ENCODE assay signal across 27 mouse cellular contexts in the genomic region with DNA sequence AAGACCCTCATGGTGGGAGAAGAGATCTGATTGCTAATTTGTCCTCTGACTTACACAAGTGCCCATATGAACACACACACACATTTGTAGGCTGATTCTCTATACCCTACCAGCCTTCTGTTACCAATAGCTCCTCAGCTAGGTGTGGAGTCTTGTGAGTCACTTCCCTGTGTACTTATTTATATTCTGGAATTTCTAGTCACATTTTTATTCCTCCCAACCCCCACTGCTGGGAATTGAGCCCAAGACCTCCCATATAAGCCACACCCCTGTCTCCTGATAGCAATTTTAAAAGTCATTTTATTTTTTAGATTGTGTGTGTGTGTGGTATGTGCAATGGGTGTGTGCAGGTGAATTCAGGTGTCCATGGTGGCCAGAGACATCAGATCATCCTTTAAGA. TPM values are rescaled to one million over a fixed set of nuclear protein-coding genes. Genes with fewer than 3 reads are reported as not detected.
DNase-seq lines count a peak whose midpoint lies in the region; ATAC-seq and TF ChIP-seq lines count a peak whose summit lies in the region.
"Had no signal": no experiment of that assay in that cellular context is flagged by ENCODE, and none has a peak within 500 bp of the region (broad histone marks: within the 10 kb centered on the region; RNA-seq: fewer than 3 reads in every experiment).

No protein-coding gene starts in this region.

- no peak for ATAC-seq in heart, embryonic 13.5 days (ENCODE audit: extremely low read depth, insufficient number of reproducible peaks, low FRiP score, low TSS enrichment)
- ATAC-seq in lung, embryonic 14.5 days (ENCODE audit: insufficient read depth), result no peak
- ATAC-seq: forebrain, embryonic 14.5 days; inflammation-experienced regulatory T-cells, adult 6 months had no signal

- H3K4me1 ChIP-seq in heart, embryonic 13.5 days, result peaks cover 11% of the 10 kb centered on the region
- H3K4me1 ChIP-seq in heart, adult 2 months (ENCODE audit: control insufficient read depth, insufficient read depth, low read length), result peaks cover 3% of the 10 kb centered on the region; the same call in 1 of the 2 replicates
- H3K4me1 ChIP-seq in lung, embryonic 14.5 days (ENCODE audit: insufficient read depth), result 0 out of 2 replicates have a peak, but pooled peaks cover 4% of the 10 kb centered on the region
- peaks cover 3% of the 10 kb centered on the region for H3K4me1 ChIP-seq in brown adipose tissue, adult 24 weeks (ENCODE audit: control insufficient read depth, insufficient read depth, insufficient read length, low read length)

- peaks cover 2% of the 10 kb centered on the region for H3K36me3 ChIP-seq in heart, embryonic 13.5 days
- no peaks in the 10 kb centered on the region; the same call in 1 of the 2 replicates for H3K36me3 ChIP-seq in heart, adult 2 months (ENCODE audit: control insufficient read depth, insufficient read depth, low read length)
- peaks cover under 1% of the 10 kb centered on the region for H3K36me3 ChIP-seq in lung, embryonic 14.5 days (ENCODE audit: insufficient read depth)

- no peaks in the 10 kb centered on the region for H3K9me3 ChIP-seq in heart, embryonic 13.5 days
- H3K9me3 ChIP-seq in lung, embryonic 14.5 days (ENCODE audit: low read depth, low read length), result no peaks in the 10 kb centered on the region
- H3K9me3 ChIP-seq: embryonic facial prominence, embryonic 15.5 days; heart, embryonic 12.5 days; hindbrain, embryonic 13.5 days had no signal

- no peak for TF ChIP-seq POLR2A in heart, adult 2 months (IDR thresholded peaks at IDR 0.05; ENCODE audit: insufficient read depth, low read depth, low read length)

- no peaks in the 10 kb centered on the region for H3K27me3 ChIP-seq in heart, embryonic 13.5 days (replicated peaks)
- H3K27me3 ChIP-seq in heart, adult 2 months (ENCODE audit: control insufficient read depth, insufficient read depth, low read length), result no peaks in the 10 kb centered on the region
- H3K27me3 ChIP-seq in lung, embryonic 14.5 days (ENCODE audit: insufficient read depth, low read length), result no peaks in the 10 kb centered on the region
- H3K27me3 ChIP-seq: embryonic facial prominence, embryonic 15.5 days; heart, embryonic 12.5 days; hindbrain, embryonic 13.5 days had no signal

- H3K4me2 ChIP-seq in heart, embryonic 13.5 days, result no peak overlapping the region
- no peak overlapping the region for H3K4me2 ChIP-seq in lung, embryonic 14.5 days
- H3K4me2 ChIP-seq: embryonic facial prominence, embryonic 15.5 days; heart, embryonic 12.5 days; hindbrain, embryonic 13.5 days had no signal

- no peak overlapping the region for H3K27ac ChIP-seq in heart, embryonic 13.5 days (replicated peaks)
- no peak overlapping the region for H3K27ac ChIP-seq in heart, adult 2 months
- H3K27ac ChIP-seq in lung, embryonic 14.5 days (ENCODE audit: low read depth), result no peak overlapping the region
- peak overlapping the region; percentile 36; the same call in 1 of the 2 replicates for H3K27ac ChIP-seq in brown adipose tissue, adult 24 weeks (replicated peaks; ENCODE audit: low read depth, low read length)
- H3K27ac ChIP-seq: embryonic facial prominence, embryonic 15.5 days; hindbrain, embryonic 13.5 days; macrophage had no signal

- intact Hi-C loops in heart, adult 2 months (cut with DNase I), result no loop called here

- no peak overlapping the region for H3K4me3 ChIP-seq in heart, embryonic 13.5 days
- H3K4me3 ChIP-seq in heart, adult 2 months, result no peak overlapping the region
- H3K4me3 ChIP-seq in lung, embryonic 14.5 days (ENCODE audit: low read depth, low read length), result no peak overlapping the region
- no peak overlapping the region for H3K4me3 ChIP-seq in brown adipose tissue, adult 24 weeks (ENCODE audit: insufficient read depth, low read depth, low read length)
- H3K4me3 ChIP-seq: embryonic facial prominence, embryonic 15.5 days; heart, embryonic 12.5 days; hindbrain, embryonic 13.5 days had no signal

- no peak for TF ChIP-seq EP300 in heart, adult 2 months (IDR thresholded peaks at IDR 0.05; ENCODE audit: insufficient read depth, low read depth, low read length)

- TF ChIP-seq CTCF in heart, adult 2 months (IDR thresholded peaks at IDR 0.05), result no peak
- no peak for TF ChIP-seq CTCF in lung, embryonic 14.5 days (IDR thresholded peaks at IDR 0.05; ENCODE audit: low read depth)

- no peaks in the 10 kb centered on the region for H3K79me2 ChIP-seq in heart, adult 2 months (replicated peaks; ENCODE audit: control insufficient read depth, insufficient read depth, low read length)

- peak overlapping the region; percentile 40; the same call in 1 of the 2 replicates for H3K9ac ChIP-seq in heart, embryonic 13.5 days
- no peak overlapping the region for H3K9ac ChIP-seq in heart, adult 2 months (ENCODE audit: low read depth, low read length)
- no peak overlapping the region for H3K9ac ChIP-seq in lung, embryonic 14.5 days
- H3K9ac ChIP-seq: embryonic facial prominence, embryonic 15.5 days; heart, embryonic 12.5 days; hindbrain, embryonic 13.5 days had no signal

- no peak for DNase-seq in heart, adult 2 months
- DNase-seq in lung, embryonic 14.5 days, result peak; percentile 25
- no peak for DNase-seq in lung, postnatal 4 days
- peak; percentile 58 for DNase-seq in kidney, postnatal 14 days
- no peak for DNase-seq in right cerebral cortex, postnatal 4 days
- no peak for DNase-seq in Muller cell, postnatal 12 days (ENCODE audit: inconsistent ontology term)
- DNase-seq: adrenal gland, postnatal 25 days; cerebellum, adult 9-10 months; gastrocnemius, postnatal 10 days; heart, adult 11 months; heart, postnatal 36 days had no signal

RNA-seq across cellular contexts. Expression of a gene that starts 13.3 kb away (rescaled TPM):
- 18.1 and 19.2 TPM in 2 replicates for polyA plus RNA-seq in heart, embryonic 13.5 days (2015; fragmentation: Nextera tagmentation; extraction: Ambion mirVana)
- 10 to 100 TPM; 14.5 TPM for total RNA-seq in heart, adult 2 months (2021)
- polyA plus RNA-seq in heart, adult 2 months (2012; rRNA removed), result 22.0 and 23.6 TPM in 2 replicates
- 10.6 and 11.6 TPM in 2 replicates for polyA plus RNA-seq in lung, embryonic 14.5 days (2014; fragmentation: Nextera tagmentation; extraction: Ambion mirVana)
- 9.1 and 10.2 TPM in 2 replicates for polyA plus RNA-seq in brown adipose tissue, adult 24 weeks (2012; ENCODE audit: insufficient read depth, insufficient read length, missing spikeins)

RNA-seq across cellular contexts. Expression of a gene that starts 14.7 kb away (rescaled TPM):
- 0.19 and 0.20 TPM in 2 replicates for polyA plus RNA-seq in heart, embryonic 13.5 days (2015; fragmentation: Nextera tagmentation; extraction: Ambion mirVana)
- 10 to 100 TPM in 1 of 2 experiments, 1 to 10 TPM in 1; 2.9 to 11.2 TPM for total RNA-seq in heart, adult 2 months (2021)
- 2.0 and 6.3 TPM in 2 replicates for polyA plus RNA-seq in heart, adult 2 months (2012; rRNA removed)
- 0.16 and 0.35 TPM in 2 replicates for polyA plus RNA-seq in lung, embryonic 14.5 days (2014; fragmentation: Nextera tagmentation; extraction: Ambion mirVana)
- 5.2 and 26.8 TPM in 2 replicates for polyA plus RNA-seq in brown adipose tissue, adult 24 weeks (2012; ENCODE audit: insufficient read depth, insufficient read length, missing spikeins)
- polyA plus RNA-seq: forebrain, embryonic 14.5 days; liver, embryonic 16.5 days had no signal

RNA-seq across cellular contexts. Expression of a gene that starts 25.4 kb away (rescaled TPM):
- not detected in 2 replicates for polyA plus RNA-seq in heart, embryonic 13.5 days (2015; fragmentation: Nextera tagmentation; extraction: Ambion mirVana)
- not detected for total RNA-seq in heart, adult 2 months (2021)
- not detected in 2 replicates for polyA plus RNA-seq in heart, adult 2 months (2012; rRNA removed)
- 1.3 TPM in 1 of 2 replicates, not detected in the other for polyA plus RNA-seq in lung, embryonic 14.5 days (2014; fragmentation: Nextera tagmentation; extraction: Ambion mirVana)
- not detected in 2 replicates for polyA plus RNA-seq in brown adipose tissue, adult 24 weeks (2012; ENCODE audit: insufficient read depth, insufficient read length, missing spikeins)
- total RNA-seq: adrenal gland, postnatal 25 days; common myeloid progenitor, adult 5-6 weeks; gastrocnemius, postnatal 10 days; heart, postnatal 36 days; layer of hippocampus, adult 18-20 months; layer of hippocampus, postnatal 14 days; liver, adult 2 months; neutrophil, adult 5-6 weeks had no signal
- polyA plus RNA-seq: brain, embryonic 14.5 days; embryonic facial prominence, embryonic 15.5 days; forebrain, embryonic 14.5 days; heart, embryonic 12.5 days; hindbrain, embryonic 13.5 days; liver, adult 2 months; liver, embryonic 16.5 days; macrophage; testis, adult 2 months had no signal

RNA-seq across cellular contexts. Expression of a gene that starts 27.6 kb away (rescaled TPM):
- polyA plus RNA-seq in heart, embryonic 13.5 days (2015; fragmentation: Nextera tagmentation; extraction: Ambion mirVana), result 3.9 TPM in 2 replicates
- 1 to 10 TPM; 3.3 to 9.8 TPM for total RNA-seq in heart, adult 2 months (2021)
- 3.0 and 5.9 TPM in 2 replicates for polyA plus RNA-seq in heart, adult 2 months (2012; rRNA removed)
- polyA plus RNA-seq in lung, embryonic 14.5 days (2014; fragmentation: Nextera tagmentation; extraction: Ambion mirVana), result 2.0 and 2.1 TPM in 2 replicates
- polyA plus RNA-seq in brown adipose tissue, adult 24 weeks (2012; ENCODE audit: insufficient read depth, insufficient read length, missing spikeins), result 6.3 and 18.9 TPM in 2 replicates

RNA-seq across cellular contexts. Expression of a gene that starts 28.1 kb away (rescaled TPM):
- polyA plus RNA-seq in heart, embryonic 13.5 days (2015; fragmentation: Nextera tagmentation; extraction: Ambion mirVana), result 2.1 and 2.2 TPM in 2 replicates
- total RNA-seq in heart, adult 2 months (2021), result 10 to 100 TPM in 1 of 2 experiments, 1 to 10 TPM in 1; 8.3 to 10.9 TPM
- polyA plus RNA-seq in heart, adult 2 months (2012; rRNA removed), result 3.6 and 6.6 TPM in 2 replicates
- 0.83 and 1.1 TPM in 2 replicates for polyA plus RNA-seq in lung, embryonic 14.5 days (2014; fragmentation: Nextera tagmentation; extraction: Ambion mirVana)
- 0.48 and 0.71 TPM in 2 replicates for polyA plus RNA-seq in brown adipose tissue, adult 24 weeks (2012; ENCODE audit: insufficient read depth, insufficient read length, missing spikeins)
- total RNA-seq: common myeloid progenitor, adult 5-6 weeks; neutrophil, adult 5-6 weeks had no signal
- polyA plus RNA-seq: inflammation-experienced regulatory T-cells, adult 6 months; liver, adult 2 months had no signal

Comparison
In these comparisons a context has a peak if more than half of its experiments do, and no peak if none do; other contexts are left out.
1. DNase-seq: peak in lung, embryonic 14.5 days (single experiment) and kidney, postnatal 14 days (single experiment); none in heart, adult 2 months (0 of 2), lung, postnatal 4 days (0 of 2), right cerebral cortex, postnatal 4 days (single experiment) and Muller cell, postnatal 12 days (single experiment).